Mouse (Mus musculus) 3134 (cell line): ENCODE data around the gene Sde2.
"Not testable (repeated sequence)": the region's sequence is repeated elsewhere in the genome, so short reads cannot be mapped to it uniquely, and the experiment has no call there.

Experiments used
- DNase-seq: peaks from one replicate; pipeline ENCODE4 v3.0.0-alpha.2; 2011; ENCODE audit warnings: low spot score; ENCODE audit not compliant: insufficient read length; ENCODE audit errors: extremely low read depth

The Sde2 gene

DNA sequence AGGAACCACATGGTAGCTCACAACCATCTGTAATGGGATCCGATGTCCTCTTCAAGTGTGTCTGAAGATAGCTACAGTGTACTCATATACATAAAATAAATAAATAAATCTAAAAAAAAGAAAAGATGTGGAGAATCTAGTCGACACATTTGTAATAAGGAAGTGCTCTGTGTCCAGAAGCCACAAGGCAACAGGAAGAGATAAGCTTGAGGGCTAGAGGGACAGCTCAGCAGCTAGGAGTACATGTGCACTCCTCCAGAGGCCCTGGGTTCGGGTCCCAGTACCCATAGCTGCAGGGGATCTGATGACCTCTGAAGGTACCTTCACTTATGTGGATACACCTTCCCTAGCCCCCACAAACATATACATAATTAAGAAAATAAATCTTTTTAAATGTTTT lies 30.8 kb downstream of the Sde2 start:
- no peak for DNase-seq

DNA sequence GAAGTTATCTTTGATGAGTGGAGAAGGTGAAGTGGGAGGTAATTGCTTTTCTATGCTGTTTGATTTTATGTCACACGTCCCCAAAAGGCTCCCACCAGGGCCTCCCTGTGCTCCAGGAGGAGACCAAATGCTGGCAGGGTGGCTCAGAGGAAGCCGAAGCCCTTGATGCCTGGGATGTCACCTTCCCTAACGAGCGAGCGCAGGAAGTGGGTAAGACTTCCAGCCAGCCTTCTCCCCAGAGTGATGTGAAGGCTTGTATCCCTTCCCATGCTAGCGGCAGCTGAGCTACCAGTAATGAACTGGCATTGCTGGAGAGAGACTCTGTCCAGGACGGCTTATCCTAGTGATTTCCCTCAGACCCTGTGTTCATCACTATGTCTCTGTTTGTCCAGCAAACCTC lies 32.8 kb downstream of the Sde2 start:
- DNase-seq = no peak

DNA sequence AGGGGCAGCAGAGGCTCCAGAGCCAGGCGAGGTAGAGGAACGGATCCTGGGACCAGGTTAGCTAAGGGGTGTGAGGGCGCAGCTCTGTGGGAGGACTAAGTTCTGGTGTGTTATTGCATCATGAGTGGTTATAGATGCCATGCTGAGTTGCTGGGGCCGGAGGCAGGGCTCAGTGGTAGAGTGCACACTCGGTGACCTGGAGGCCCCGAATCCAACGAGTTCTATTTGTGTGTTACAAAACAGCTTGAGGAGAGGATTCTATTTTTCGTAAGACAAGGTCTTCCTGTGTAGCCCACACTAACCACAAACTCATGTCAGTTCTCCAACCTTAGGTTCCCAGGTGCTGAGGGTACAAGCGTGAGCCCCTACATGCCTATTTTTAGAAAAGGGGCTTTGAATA lies 33.6 kb downstream of the Sde2 start:
- DNase-seq = no peak

DNA sequence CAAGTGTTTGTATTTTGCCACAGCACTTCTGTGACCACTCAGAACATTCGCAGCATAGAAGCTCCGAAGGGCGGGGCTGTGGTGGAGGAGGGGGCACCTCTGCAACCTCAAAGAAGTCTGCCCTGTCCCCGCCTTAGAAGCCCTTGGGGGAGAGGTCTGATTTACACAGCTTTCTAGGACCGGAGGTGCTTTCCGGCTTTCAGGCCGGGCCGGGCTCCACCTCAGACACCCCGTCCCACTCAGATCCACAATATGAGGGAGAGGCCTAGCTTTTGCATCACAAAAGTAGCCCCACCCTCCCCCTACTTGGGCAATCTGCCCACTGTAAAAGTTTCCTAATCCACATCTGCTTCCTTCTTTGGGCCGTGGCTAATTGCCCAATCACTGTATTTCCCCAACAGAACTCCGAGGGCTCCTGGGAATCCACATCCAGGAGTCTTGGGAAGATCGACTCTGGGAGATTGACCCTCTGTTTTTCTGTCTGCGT lies 37.7 kb downstream of the Sde2 start:
- peak; percentile 68 for DNase-seq

DNA sequence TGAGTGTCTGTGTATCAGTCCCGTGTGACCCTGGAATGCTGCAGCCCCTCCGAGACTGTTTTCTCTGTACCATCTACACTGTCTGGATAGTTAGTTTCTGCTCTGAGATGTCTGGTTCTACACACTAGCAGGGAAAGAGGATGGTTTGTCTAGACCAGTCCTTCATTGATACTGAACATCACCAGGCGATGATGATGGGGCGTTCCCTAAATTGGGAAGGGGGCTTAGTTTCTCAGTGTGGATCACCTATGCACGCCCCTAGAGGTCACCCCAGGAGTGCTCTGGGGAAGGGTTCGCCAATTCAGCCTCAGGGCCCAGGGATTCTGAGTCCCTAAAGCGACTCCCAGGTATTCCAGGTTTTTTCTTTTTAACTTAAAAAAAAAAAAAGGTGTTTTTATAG lies 38.2 kb downstream of the Sde2 start:
- no peak for DNase-seq

DNA sequence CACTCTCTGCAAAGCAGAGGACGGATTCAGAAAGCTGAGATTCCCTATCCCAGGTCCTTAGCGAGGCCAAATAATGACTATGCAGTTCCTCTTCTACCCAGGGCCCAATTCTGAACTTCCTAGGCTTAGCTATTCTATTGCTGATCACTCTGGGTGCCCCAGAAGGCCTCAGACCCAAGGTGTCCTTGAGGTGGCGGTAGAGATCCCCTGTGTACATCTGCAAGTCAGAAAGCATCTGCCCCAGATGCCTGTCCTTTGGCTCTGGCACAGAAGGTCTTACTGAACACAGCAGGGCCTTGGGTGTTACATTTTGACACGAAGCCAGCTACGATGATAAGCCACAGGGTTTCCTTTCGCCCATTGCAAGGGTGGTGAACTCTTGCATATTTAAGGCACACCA lies 38.9 kb downstream of the Sde2 start:
- no peak for DNase-seq

DNA sequence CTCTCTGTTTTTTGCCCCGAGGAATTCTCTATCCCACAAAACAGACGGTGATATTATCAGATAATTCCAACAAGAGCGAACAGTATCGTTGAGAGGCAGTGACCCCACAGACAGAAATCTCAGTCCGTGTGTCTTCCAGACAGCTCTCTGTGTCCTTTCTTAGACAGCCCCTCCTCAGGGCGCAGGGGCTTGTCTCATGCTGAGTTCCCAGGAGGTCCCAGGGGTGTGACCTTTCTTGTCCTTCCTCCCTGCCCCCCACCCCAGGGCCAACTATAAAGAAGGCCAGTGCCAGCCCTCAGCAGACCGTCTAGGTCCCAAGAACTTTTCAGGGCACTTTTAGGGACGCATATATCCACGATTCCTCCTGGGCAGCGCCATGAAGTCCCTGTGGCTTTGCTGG lies 41.9 kb downstream of the Sde2 start, which contains the start of gene Lefty2:
Gene Lefty2, plus strand, starts transcription at position 301 of the 400 bp plus-strand sequence.
- no peak for DNase-seq

DNA sequence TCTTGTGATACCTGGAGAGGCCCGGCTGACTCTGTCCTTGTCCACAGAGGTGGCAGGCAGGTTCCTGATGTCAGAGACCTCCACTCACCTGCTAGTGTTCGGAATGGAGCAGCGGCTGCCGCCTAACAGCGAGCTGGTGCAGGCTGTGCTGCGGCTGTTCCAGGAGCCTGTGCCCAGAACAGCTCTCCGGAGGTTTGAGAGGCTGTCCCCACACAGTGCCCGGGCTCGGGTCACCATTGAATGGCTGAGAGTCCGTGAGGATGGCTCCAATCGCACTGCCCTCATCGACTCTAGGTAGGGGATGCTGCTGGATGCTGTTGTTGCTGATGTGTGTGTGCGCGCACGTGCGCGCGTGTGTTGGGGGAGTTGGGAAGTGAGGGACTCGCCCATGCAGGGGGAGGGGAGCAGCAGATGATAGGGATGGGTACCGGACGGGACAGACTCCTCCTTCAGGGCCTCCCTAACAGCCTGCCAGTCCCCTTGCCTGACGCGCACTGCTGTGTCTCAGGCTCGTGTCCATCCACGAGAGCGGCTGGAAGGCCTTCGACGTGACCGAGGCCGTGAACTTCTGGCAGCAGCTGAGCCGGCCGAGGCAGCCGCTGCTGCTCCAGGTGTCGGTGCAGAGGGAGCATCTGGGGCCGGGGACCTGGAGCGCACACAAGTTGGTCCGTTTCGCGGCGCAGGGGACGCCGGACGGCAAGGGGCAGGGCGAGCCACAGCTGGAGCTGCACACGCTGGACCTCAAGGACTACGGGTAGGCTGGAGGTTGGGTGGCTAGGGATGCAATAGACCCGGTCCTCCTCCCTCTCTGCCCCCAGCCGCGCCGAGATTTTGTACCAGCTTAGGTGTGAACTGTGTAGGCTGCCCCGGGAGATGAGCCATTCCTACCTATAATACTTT lies 43.4 kb downstream of the Sde2 start:
- not testable (repeated sequence) for DNase-seq

DNA sequence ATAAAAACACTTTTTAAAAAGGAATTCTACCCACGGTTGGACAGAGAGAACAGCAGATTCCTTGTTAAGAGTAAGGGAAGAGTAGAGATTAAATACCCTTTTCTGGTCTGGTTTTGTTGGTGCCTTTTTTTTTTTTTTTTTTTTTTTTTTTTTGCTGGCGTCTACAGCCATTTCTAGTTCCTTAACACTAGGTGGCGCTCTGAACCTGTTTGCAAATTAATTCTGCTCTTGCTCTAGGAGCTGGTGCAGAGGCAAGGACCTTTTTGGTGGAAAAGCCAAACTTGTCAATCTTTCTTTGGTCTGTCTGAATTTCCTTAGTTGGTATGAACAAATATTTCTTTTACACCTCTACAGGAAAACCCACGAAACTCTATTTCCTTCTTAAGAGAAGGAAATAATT lies 50.2 kb downstream of the Sde2 start:
- peak; percentile 34 for DNase-seq

DNA sequence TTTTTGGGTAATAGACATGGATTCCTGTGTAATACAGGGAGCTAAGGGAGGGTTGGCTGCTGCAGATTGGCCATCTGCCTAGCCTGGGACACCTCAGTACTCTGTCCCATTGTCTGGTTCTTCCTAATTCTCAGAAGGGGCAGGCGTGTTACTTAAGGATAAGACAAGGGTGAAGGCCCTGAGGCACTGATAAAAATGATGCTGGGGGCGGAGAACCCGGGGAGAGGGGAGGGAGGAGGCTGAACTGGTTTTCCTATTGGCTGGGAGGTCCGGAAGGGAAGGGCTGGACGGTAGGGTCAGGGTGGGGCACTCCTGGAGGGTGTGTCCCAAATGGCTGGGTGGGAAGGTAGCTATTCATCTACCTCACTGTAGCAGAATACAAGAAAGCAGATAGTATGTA lies 52.0 kb downstream of the Sde2 start:
- DNase-seq = peak; percentile 74

DNA sequence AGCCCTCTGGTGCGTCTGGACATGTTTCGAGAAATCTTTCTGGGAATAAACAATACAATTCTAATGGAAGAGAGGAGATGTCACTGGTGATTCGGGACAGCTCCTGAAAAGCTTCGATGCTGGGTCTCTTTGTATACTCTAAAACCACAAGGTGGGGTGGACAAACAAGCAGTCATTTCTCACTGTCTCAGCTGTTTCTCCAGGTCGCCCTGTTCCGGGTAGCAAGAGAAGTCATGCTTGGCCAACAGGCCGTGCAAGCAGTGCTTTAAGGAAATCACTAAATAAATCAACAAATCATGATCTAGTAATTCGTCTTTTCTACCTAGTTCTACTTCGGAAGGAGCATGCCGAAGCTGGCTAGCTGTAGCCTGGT lies 52.7 kb downstream of the Sde2 start:
- no peak for DNase-seq

DNA sequence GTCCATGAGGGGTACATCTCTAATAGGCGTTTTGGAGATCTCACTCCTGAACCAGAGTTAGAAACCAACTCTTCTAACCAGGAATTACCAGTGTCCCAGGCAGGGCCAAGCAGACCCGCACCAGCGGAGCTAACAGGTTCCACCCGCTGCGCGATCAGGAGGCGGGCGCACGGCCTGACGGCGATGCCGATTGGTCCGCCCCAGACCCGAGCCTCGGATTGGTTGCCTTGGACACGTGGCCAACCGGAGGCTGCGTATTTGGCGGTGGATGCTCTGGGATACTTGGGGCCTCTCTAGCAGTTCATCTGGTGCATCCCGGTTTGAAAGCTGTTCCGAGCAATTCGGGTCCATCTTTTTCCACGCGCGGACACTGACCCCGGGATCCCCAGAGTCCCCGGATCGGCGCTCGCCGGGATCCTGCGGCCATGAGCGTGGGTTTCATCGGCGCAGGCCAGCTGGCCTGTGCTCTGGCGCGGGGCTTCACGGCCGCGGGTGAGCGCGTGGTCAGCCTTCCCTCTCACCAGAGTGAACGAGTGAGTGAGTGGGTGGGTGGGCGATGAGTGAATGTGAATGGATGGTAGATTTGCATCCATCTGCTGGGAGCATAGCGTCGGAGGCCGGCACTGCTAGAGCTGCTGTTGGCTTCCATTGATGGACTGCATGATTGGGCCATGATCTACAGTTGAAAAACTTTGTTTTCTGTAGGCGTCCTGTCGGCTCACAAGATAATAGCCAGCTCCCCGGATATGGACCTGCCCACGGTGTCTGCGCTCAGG lies 53.3 kb downstream of the Sde2 start, which contains the start of gene Pycr2:
Gene Pycr2, plus strand, starts transcription at position 255 of the 776 bp plus-strand sequence.
- peak; percentile 99 for DNase-seq

DNA sequence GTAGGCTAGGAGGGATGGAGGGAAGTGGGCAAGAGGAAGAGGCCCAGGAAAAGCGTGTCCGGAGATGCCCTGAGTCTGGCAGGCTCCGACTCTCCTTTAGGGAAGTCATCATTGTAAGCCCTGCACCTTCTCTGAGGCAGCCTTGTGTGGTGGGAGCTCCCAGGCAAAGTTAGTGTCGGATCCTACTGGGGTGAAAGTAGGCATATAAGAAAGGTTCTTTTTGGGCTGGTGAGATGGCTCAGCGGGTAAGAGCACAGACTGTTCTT lies 53.8 kb downstream of the Sde2 start:
- DNase-seq = no peak

DNA sequence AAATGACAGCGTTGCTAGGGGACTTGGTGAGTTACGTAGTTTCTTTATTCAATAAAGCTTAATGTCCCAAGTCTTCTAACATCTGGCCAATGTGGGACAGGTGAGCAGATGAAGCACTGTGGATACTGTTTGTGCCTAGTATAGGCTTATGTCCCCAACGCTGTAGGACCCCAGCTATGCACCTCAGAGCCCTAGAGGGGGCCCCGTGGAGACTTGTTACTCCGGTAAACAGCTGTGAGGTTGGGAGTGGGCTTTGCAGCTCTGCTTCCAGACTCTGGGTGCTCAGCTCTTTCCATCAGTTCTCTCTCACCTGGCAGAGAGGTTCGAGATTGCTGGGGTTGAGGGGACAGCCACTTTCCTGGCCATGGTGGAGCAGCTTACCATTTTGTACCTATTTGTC lies 54.4 kb downstream of the Sde2 start:
- DNase-seq = no peak

DNA sequence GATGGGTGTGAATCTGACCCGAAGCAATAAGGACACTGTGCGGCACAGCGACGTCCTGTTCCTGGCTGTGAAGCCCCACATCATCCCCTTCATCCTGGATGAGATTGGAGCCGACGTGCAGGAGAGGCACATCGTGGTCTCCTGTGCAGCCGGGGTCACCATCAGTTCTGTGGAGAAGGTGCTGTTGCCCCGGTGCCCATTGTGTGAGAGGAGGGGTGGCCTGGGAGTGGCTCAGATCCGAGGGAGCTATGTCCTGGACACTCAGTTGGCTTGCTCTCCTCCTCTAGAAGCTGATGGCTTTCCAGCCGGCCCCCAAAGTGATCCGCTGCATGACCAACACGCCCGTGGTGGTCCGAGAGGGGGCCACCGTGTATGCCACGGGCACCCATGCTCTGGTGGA lies 54.9 kb downstream of the Sde2 start:
- no peak for DNase-seq

DNA sequence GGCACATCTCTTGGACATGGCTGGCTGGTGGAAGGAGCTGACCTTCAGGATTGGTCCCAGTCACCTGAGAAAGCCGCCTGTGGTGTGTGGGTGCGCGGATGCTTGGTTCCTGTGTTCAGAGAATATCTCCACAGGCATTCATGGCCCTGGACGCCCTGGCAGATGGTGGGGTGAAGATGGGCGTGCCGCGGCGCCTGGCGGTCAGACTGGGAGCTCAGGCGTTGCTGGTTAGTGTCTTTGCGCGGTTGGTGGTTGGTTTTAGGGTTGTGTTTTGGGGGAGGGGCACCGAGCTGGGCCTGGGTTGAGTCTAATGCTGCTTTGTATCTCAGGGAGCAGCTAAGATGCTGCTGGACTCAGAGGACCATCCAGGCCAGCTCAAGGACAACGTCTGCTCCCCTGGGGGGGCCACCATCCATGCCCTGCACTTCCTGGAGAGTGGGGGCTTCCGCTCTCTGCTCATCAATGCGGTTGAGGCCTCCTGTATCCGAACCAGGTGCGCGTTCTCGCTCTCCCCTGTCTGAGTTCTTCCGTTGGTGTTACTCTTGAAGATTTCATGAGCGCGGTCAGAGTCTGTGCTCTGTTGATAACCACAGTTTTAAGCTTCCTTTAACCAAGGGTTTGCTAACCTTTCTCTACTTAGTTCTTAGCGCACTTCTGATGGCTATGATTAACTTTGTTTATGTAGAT lies 55.7 kb downstream of the Sde2 start:
- no peak for DNase-seq

DNA sequence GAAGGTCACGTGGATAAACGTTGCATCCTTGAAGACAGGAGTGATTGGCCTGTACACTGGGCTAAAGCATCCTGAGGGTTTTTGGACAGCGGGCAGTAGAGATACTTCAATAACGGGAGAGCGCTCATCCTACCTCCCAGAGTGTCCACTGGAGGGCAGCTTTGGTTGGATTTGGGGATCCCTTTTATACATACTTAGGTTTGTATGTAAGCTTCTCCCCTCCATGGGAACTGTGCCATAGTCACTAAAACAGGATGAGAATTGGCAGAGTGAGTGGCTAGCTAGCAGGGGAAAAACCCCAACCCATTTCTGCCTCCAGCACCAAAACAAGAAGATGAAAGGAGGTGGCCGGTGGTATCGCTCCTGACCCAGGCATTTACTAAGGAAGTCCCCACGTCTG lies 60.2 kb downstream of the Sde2 start:
- no peak for DNase-seq

DNA sequence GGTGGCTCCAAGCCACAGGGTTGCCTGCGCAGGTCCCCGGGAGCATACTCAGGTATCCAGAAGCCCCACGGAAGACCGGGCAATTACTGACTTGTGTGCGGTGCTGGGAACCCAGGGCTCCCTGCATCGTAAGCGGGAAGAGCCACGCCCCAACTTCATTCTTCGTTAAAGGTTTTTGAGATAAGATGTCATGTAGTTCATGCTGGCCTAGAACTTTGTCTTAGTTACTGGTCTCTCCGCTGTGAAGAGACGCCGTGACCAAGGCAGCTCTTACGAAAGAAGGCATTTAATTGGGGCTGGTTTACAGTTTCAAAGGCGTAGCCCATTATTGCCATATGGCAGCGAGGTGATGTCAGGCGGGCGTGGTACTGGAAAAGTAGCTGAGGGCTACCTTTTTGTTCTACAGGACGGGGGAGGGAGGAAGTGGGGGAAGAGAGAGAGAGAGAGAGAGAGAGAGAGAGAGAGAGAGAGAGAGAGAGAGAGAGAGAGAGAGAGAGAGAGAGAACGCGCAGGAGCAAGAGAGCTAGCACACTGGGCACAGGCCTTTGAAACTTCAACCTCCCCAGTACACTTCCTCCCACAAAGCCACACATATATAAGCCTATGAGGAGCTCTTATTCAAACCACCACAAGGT lies 60.8 kb downstream of the Sde2 start:
- no peak for DNase-seq

DNA sequence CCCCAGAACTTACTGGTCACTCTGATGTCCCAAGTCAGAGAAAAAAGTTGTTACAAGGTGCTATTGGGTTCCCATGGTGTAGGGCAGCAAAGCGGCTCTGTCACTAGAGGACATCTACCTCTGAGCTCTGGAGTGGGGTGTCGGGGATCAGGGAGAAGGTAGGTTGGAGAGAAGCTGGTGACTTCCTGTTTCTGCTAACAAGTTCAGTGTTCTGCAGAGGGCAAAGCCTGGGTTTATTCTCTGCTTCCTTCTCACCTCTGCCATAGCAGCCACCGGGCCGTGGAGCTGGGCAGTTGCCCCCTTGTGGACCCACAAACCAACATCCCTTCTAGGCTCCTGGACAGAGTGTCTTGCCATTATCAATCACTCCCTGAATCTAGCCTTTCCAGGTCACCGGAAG lies 61.9 kb downstream of the Sde2 start:
- no peak for DNase-seq

DNA sequence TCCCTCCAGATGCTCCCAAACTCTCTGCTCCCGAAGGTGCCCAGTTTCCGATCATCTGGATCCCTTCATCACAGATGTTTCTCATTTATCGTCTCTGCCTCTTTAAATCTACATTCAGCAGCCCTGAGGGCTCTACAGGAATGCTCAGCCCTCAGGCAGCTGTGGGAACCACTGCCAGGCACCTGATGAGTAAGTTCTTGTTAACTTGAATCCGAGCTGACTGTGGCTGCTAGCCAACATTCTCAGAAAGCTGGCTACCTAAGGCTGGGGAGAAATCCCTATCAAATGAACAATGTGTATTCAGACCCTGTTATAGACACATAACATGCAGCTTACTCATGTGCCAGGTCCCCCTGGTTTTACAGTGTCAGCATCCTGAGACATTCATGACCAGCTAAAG lies 62.9 kb downstream of the Sde2 start:
- DNase-seq = peak; percentile 74

DNA sequence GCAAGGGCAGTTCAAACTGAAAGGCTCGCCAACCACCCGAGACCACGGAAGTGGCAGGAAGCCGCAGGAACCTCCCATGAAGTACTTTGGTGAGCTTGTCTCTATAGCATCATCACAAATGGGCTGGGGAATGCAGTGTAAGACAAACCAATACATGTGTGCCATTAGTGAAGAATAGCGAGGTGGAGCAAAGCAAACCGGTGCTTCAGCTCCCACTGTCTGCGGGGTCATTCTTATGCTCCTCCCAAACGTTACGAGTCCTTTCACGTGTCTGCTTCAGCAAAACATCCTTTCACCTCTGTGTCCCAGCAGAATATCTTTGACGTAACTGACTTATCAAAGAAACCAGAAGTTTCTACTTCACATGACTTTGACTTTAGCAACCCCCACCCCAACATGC lies 65.5 kb downstream of the Sde2 start:
- DNase-seq = peak; percentile 30
